Mouse (Mus musculus): ENCODE measurements at regions not wholly inside any gene's neighbourhood (a gene's known extent, or its start where the extent isn't known, plus 50 kb on each side); places are given as distances from the start of the nearest gene placed in this dataset.
A peak's percentile ranks its signal among the peaks of the same experiment; 100 is the strongest.

DNA sequence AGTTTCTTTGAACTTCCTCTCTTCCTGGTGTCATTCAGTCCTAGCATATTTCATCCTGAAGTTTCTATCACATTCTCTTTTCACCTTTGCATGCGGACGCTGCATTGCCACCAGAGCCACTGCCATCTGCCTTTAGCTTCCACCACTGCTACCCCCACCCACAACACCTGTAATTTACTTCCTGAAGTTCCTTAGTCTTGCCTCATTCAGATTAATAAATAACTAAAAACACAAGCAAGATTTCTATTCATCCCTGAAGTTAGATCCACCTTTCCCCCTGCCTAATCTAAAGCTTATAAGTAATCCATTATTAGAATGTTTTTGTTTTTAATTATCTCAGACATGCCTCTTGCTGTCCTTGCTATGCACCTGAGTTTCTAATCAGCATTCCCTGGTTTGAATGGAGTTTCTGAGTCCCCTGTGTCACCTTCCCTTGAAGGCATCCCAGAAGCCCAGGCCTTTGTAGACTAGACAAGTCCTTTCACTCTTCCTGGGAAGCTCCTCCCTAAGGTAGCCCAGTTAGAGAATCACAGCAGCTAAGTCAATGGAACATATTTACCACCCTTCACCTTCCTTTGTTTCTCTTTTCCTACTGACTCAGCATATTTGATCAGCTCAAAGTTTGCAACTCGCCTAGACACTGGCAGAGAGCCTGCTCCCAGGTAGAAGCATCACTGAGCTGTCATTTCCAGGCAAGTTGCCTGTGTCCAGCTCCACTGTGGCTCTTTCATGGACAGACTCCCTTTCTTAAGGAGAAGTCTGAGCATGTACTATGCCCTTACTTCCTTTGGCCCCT is 284.8 kb upstream of the Grik2 start:
- no peak for TF ChIP-seq CTCF (conservative IDR thresholded peaks at IDR 0.05 in 1 of 2, IDR thresholded peaks at IDR 0.05 in 1 of 2; ENCODE audit: low read depth in 2 of 2, low read length in 2 of 2)
- TF ChIP-seq NRF1 (IDR thresholded peaks at IDR 0.05; ENCODE audit: low read depth, low read length): no peak
- TF ChIP-seq HCFC1 (IDR thresholded peaks at IDR 0.05; ENCODE audit: low read depth, low read length): no peak
- TF ChIP-seq ZNF384 (IDR thresholded peaks at IDR 0.05; ENCODE audit: low read depth, low read length): no peak
- no peak for TF ChIP-seq POLR2A (IDR thresholded peaks at IDR 0.05; ENCODE audit: low read depth, low read length)
- no peak for TF ChIP-seq SMC3 (IDR thresholded peaks at IDR 0.05; ENCODE audit: low read depth, low read length)
- no peak for TF ChIP-seq RAD21 (IDR thresholded peaks at IDR 0.05; ENCODE audit: low read depth, low read length)
- no peak for TF ChIP-seq SIN3A (IDR thresholded peaks at IDR 0.05; ENCODE audit: low read length)
- TF ChIP-seq MAFK (IDR thresholded peaks at IDR 0.05; ENCODE audit: insufficient replicate concordance, low read length): peak; percentile 84
- TF ChIP-seq MEF2A (IDR thresholded peaks at IDR 0.05; ENCODE audit: borderline replicate concordance, low read depth, low read length): no peak
